Mouse (Mus musculus): ENCODE measurements around the gene Stk38.
"Not testable (repeated sequence)": the region's sequence is repeated elsewhere in the genome, so short reads cannot be mapped to it uniquely, and the experiment has no call there.

The Stk38 gene

GRCm38 (mm10) chr17:29035506-29035905 lies 27.7 kb upstream of the Stk38 start:
- no peak for DNase-seq (ENCODE audit: low spot score)

GRCm38 (mm10) chr17:29034264-29034663 lies 26.5 kb upstream of the Stk38 start:
- no peak for DNase-seq (ENCODE audit: low spot score)

- DNase-seq (ENCODE audit: low spot score): peak; percentile 33
Observed at GRCm38 (mm10) chr17:29033569-29034061, 25.8 kb upstream of the Stk38 start.

- peak; percentile 100 for DNase-seq (ENCODE audit: low spot score)
Observed at GRCm38 (mm10) chr17:29032274-29033069, 24.7 kb upstream of the Stk38 start, which contains the start of gene Srsf3. Gene Srsf3 (plus strand): TSS chr17:29032628.

- peak; percentile 61 for DNase-seq (ENCODE audit: low spot score)
Observed at GRCm38 (mm10) chr17:29031771-29032273, 24.0 kb upstream of the Stk38 start.

- not testable (repeated sequence) for DNase-seq (ENCODE audit: low spot score)
Observed at GRCm38 (mm10) chr17:29031085-29031711, 23.4 kb upstream of the Stk38 start.

GRCm38 (mm10) chr17:29030321-29031034 lies 22.7 kb upstream of the Stk38 start:
- DNase-seq (ENCODE audit: low spot score): no peak

- no peak for DNase-seq (ENCODE audit: low spot score)
Observed at GRCm38 (mm10) chr17:29026652-29027356, 19.0 kb upstream of the Stk38 start.

GRCm38 (mm10) chr17:29024896-29025565 lies 17.2 kb upstream of the Stk38 start:
- no peak for DNase-seq (ENCODE audit: low spot score)

- DNase-seq (ENCODE audit: low spot score): no peak
Observed at GRCm38 (mm10) chr17:29024047-29024892, 16.5 kb upstream of the Stk38 start.

- no peak for DNase-seq (ENCODE audit: low spot score)
Observed at GRCm38 (mm10) chr17:29023346-29023745, 15.6 kb upstream of the Stk38 start.

- peak; percentile 56 for DNase-seq (ENCODE audit: low spot score)
Observed at GRCm38 (mm10) chr17:29022230-29022819, 14.5 kb upstream of the Stk38 start.

GRCm38 (mm10) chr17:29020444-29020843 lies 12.6 kb upstream of the Stk38 start:
- peak; percentile 43 for DNase-seq (ENCODE audit: low spot score)

GRCm38 (mm10) chr17:29019391-29019790 lies 11.6 kb upstream of the Stk38 start:
- no peak for DNase-seq (ENCODE audit: low spot score)

- peak; percentile 74 for DNase-seq (ENCODE audit: low spot score)
Observed at GRCm38 (mm10) chr17:29018292-29018984, 10.6 kb upstream of the Stk38 start.

GRCm38 (mm10) chr17:29016705-29017104 lies 8.9 kb upstream of the Stk38 start:
- no peak for DNase-seq (ENCODE audit: low spot score)

GRCm38 (mm10) chr17:29015638-29016037 lies 7.8 kb upstream of the Stk38 start:
- DNase-seq (ENCODE audit: low spot score): peak; percentile 58

GRCm38 (mm10) chr17:29014235-29014634 lies 6.4 kb upstream of the Stk38 start:
- DNase-seq (ENCODE audit: low spot score): peak; percentile 61

- no peak for DNase-seq (ENCODE audit: low spot score)
Observed at GRCm38 (mm10) chr17:29009181-29009580, 1.4 kb upstream of the Stk38 start.

Data from embryo, embryonic 10 days (tissue).